Mouse (Mus musculus) right cerebral cortex, postnatal 36 days (tissue): ENCODE measurements around the gene Zfand6.
A peak's percentile ranks its signal among the peaks of the same experiment; 100 is the strongest.

Source experiments
- DNase-seq, 2 experiments: peaks; one replicate each; pipeline ENCODE4 v3.0.0; 2022; ENCODE audit warnings: low spot score in 2 of 2, mixed read lengths in 1 of 2

Zfand6 gene

GRCm38 (mm10) chr7:84594087-84594916 is 95.5 kb downstream of the Zfand6 start:
- no peak for DNase-seq

DNA sequence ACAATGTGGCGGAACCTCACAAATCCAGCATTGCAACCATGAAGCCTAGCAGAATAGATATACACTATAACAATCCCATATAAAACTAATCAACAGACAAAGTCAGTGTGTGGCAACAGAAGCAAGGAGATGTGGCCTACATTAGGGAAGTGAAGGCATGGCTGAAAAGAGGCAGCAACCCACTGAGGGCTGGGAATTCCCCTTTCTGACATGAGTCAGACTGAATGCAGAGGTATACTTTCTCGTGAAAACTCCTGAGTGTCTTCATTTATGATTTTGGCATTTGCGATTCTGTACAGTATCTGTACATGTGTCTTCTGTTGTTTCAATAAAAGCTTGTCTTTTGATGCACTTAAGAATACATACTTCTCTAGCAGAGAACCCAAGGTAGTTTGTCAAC is 98.4 kb downstream of the Zfand6 start:
- no peak for DNase-seq

DNA sequence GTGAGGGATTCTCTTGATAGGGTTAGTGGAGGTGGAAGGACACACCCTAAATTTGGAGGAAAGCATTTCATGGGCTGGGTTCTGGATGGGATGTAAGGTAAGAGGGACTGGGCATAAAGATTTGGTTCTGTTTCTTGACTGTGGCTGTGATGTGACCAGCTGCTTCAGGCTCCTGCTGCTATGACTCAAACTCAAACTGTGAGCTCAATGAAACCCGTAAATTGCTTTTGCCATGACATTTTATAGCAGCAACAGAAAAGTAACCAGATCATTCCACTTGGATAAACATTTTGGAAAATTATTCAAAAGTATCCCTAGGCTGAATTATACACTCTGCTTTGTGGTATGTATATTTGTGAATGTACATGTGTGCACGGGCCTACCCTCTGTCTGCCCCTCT is 99.1 kb downstream of the Zfand6 start:
- no peak for DNase-seq

GRCm38 (mm10) chr7:84587101-84587783 is 102.5 kb downstream of the Zfand6 start:
- DNase-seq, result no peak

GRCm38 (mm10) chr7:84586360-84587100 is 103.2 kb downstream of the Zfand6 start:
- DNase-seq, result no peak

DNA sequence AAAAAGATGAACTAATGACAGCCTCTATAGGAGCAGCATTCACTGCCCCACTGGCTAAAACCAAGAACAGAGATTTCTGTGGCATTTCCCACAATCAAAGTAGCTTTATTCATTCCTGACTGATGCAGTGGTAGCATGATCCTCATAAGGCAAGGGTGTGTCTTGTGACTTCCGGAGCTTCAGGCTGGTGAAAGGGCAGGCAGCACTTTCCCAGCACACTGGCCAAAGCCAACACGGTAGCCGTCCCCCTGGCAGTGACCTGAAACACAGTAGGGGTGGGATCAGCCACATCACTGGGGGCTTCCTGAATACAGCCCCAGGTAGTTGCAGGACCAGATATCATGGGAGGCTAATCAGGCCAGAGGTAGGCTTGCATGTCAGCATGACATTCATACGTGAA is 104.7 kb downstream of the Zfand6 start:
- no peak for DNase-seq

DNA sequence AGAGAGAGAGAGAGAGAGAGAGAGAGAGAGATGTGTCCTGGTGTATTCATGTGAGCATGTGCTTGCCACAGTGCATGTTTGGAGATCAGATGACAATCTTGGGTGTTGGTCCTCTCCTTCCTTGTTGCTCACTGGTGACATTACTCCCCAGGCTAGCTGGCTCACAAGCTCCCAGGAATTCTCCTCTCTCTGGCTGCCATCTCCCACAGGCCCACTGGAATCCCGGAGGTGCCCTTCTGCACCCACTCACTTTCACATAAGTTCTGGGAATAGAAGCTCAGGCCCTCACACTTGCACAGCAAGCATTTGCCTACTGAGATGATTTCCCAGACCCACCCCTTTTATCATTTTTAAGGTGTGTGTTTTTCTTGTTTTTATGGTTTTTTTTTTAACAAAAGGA is 110.0 kb downstream of the Zfand6 start:
- DNase-seq, result peak in 1 of 2 experiments; percentile 30

DNA sequence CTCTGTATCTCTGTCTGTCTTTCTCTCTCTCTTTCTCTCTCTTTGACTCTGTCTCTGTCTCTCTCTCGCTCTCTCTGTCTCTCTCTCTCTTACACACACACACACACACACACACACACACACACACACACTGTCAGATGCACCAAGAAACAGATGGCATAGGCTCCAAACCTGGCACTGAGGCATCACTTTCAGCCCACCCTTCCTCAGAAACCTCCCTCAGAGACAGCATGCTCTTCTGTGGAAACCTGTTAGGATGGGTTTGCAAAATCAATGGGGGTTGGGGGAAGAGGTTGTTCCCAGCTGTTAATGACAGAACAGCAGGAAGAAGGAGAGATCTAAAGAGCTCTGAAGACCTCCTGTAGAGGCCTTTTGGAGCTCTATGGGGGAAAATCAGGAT is 110.9 kb downstream of the Zfand6 start:
- peak; percentile 57 to 63 for DNase-seq

- no peak for DNase-seq
These were observed 112.7 kb downstream of the Zfand6 start for GRCm38 (mm10) chr7:84577034-84577433.

DNA sequence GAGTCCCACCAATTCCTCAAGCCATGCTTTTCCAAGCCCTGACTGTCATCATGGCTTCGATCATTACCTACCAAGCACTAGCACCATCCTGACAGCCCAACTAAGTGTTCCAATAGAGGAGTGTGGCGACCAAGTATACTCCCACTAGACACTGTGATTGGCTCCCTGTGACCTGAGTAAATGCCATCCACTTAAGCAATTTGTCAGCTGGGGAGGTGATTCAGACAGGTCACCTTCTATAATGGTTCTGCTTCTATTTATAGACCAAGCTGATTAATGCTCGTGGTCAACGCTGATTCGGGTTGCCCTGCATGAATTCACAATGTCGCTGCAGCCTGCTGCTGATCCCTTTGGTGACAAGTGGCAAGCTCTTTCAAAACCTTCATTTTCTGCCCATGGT is 123.6 kb downstream of the Zfand6 start:
- no peak for DNase-seq

DNA sequence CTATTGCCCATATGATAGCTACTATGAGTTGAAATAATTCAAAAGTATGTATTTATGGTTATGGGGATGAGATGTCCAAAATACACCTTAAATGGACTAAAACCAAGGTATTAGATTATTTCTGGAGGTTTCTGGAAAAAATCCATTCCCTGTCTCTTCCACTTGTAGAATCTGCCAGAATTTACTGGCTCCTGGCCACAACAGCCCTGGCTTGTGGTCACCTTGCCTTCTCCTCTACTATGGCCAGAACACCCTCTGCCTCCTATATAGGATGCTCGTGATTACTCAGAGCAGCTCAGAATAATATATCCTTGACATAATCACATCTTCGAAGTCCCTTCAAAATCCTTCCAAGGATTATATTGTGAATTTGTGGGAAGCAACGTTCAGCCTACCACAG is 125.5 kb downstream of the Zfand6 start:
- DNase-seq, result no peak
